Mouse (Mus musculus) lung, adult 2 months (tissue): Measurements from ENCODE around the gene Ebf1. TPM values are rescaled to one million over a fixed set of nuclear protein-coding genes. Genes with fewer than 3 reads are reported as not detected.

Experiments used
- DNase-seq: peaks from one replicate; pipeline ENCODE4 v3.0.0; 2022
- H3K4me1 ChIP-seq: fragments of 200-500 bp; 2 replicates; pipeline ENCODE4 v1.6.1; 2011; ENCODE audit warnings: low read length; ENCODE audit not compliant: control insufficient read depth, insufficient read depth
- H3K4me3 ChIP-seq: fragments of 200-500 bp; replicated peaks from 2 replicates; pipeline ENCODE3; 2011; ENCODE audit warnings: low read depth, mild to moderate bottlenecking, control low read depth, low read length; ENCODE audit errors: extremely low read depth
- CTCF ChIP-seq: fragments of 200-500 bp; IDR thresholded peaks from 2 replicates; pipeline ENCODE4 v1.5.1; 2011; ENCODE audit warnings: mild to moderate bottlenecking, low read length, control low read depth; ENCODE audit not compliant: insufficient read depth
- POLR2A ChIP-seq: fragments of 200-500 bp; IDR thresholded peaks from 2 replicates; pipeline ENCODE4 v1.6.1; 2011; ENCODE audit warnings: low read depth, mild to moderate bottlenecking, control low read depth, low read length, borderline replicate concordance; ENCODE audit errors: extremely low read depth
- WGBS: fragments of 180-500 bp; shearing (Covaris S2); methylation state at CpG from one replicate; pipeline ENCODE4 v1.1.7; 2018; 5-methylcytosine and 5-hydroxymethylcytosine counted together
- polyA plus RNA-seq: library from polyadenylated mRNA; depleted of rRNA; stranded (reverse); fragments of >200 nt; gene quantifications from 2 replicates; pipeline ENCODE4 v1.2.3, GENCODE M21; 2012

Ebf1 gene
- polyA plus RNA-seq, 1 experiment: 11.8 TPM

DNA sequence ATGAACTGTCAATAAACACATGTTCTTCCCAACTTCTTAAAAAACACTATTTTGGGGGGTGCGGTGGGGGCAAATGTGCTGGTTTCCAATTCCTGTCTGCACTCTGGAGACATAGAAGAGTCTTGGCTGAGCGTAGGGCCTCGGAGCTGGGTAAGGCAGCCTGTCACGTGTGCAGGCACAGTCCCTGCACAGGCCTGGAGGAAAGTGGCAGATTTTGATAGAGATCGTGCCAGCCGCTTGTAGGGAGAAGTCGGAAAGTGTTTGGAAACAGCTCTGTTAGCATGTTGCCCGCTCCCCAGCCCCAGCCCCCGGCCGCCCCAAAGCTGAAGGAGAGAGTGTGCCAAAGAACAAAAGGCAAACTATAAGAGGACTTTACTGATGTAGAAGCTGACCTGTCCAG is 121.7 kb downstream of the Ebf1 start:
- Histone ChIP-seq H3K4me1 (no peaks in the 10 kb centered on the region), H3K4me3 (no peak overlapping the region)
- no peak for DNase-seq
- WGBS: 59% methylated on average over 10 of the region's 10 CpGs
- TF ChIP-seq CTCF (no peak), POLR2A (no peak)

DNA sequence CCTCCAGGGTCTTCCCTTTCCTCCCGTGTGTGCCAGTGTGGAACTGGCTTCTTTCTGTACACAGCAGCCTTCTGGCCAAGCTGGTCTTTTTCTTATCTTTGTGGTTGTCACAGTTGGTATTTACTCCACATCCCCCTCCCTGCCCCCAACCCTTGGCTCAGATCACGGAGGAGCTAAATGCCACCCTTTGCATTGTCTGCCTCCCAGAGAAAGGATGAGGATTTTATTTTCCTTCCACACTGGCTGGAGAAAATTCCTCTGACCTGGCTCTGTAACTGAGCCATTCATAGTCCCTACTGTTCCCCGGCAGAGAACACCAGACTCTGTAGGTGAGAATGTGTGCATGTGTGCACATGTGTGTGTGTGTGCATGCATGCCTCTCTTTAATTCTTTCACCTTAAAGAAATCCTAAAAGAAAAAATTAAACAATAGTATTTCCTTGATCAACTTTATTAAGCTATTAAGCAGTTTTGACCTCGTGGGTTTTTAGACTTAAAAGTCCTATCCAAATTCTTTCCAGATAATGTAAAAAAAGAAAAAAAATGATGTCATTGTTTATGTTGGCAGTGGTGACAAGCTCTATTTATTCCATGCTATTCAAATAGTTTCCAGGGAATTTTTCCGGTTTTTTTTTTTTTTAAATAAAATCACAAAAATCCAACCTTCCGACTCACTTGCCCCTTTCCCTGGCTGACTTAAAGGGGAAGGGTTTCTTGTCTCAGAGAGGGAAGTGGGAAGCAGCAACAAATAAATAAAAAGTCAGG is 123.3 kb downstream of the Ebf1 start:
- no peak for DNase-seq
- TF ChIP-seq POLR2A (no peak), CTCF (no peak)
- no peak overlapping the region for H3K4me3 ChIP-seq
- WGBS: 15% methylated on average over 6 of the region's 6 CpGs
- H3K4me1 ChIP-seq: no peaks in the 10 kb centered on the region

DNA sequence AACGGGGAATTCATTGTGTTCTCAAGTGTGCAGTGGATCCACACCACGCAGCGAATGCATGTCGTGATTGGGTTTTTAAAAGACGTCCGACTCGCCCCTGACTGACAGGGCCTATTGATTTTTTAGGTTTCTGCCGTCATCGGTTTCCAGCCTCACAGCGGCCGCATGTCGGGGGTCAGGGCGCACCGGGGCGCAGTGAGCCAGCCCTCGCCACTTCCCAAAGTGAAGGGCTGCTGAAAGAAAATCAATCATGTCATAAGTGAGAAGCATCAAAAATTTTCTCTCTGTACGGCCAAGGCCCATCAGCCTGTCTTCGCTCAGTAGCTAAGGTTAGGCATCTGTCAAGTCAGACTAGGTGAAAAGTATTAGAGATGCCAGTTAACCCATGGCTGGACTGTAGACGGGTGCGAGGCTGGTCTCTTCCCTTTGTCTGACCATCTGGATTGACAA is 124.0 kb downstream of the Ebf1 start:
- no peak for DNase-seq
- H3K4me3 ChIP-seq: no peak overlapping the region
- 50% methylated on average over 20 of the region's 20 CpGs for WGBS
- TF ChIP-seq CTCF (no peak), POLR2A (no peak)
- no peaks in the 10 kb centered on the region for H3K4me1 ChIP-seq

DNA sequence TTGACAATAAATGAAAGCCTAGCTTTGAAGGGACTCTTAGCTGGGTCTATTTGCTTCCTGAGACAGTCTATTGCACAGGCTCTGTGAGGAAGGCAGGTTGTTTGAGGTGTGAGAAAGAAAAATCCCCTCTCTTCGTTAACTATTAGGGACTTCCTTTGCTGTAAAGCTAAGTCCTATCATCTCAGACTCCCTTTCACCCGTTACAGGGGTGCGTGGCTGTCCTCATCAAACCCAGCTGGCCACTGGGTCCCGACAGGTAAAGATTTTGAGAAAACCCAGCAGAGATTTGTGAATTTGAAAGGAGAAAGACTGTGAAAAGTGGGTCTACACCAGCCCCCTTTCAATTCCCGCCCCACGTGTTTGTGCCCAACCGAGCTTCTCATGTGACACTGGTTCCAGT is 127.3 kb downstream of the Ebf1 start:
- whole genome bisulfite sequencing: 69% methylated on average over 7 of the region's 7 CpGs
- no peak for DNase-seq
- TF ChIP-seq CTCF: no peak
- TF ChIP-seq POLR2A: no peak
- Histone ChIP-seq H3K4me3 (no peak overlapping the region), H3K4me1 (no peaks in the 10 kb centered on the region)

DNA sequence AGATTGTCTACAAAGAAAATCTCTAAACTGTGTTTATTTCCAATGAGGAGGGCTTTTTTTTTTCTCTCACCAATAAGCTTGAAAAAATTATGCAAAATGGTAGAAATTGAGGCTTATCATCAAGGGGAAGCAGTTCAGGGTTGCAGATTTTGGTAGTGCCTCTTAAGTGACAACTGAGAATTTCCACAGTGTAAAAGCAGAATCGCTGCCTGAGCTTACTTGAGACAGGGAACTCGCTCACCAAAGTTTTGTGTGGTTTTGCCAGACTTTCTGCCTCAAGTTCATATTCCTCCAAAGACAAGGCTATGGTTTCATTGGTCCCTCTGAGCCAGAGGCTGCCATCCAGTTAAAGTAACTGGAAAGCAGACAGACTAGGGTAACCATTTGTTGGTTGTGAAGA is 128.8 kb downstream of the Ebf1 start:
- DNase-seq: no peak
- Histone ChIP-seq H3K4me3 (no peak overlapping the region), H3K4me1 (no peaks in the 10 kb centered on the region)
- TF ChIP-seq POLR2A: no peak
- TF ChIP-seq CTCF: no peak
- WGBS: 91% methylated on average over 2 of the region's 2 CpGs

DNA sequence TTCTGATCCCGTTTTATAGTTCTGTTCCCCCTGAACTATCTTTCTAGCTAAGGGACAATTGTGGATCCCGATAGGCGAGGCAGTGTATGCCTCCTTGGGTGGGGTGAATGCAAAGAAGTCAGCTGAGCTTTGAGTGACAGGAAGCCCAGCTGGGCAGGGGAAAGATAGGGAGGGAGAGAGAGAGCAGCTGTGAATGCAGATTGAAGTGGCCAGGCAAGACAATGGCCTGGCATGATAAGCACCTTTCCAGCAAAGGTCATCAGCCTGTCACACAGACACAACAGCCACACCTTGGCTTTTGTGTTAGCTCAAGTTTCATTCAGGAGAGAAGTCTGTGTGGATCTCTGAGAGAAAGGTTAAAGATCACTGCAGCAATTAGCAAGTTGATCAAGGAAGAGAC is 129.6 kb downstream of the Ebf1 start:
- TF ChIP-seq POLR2A: no peak
- no peak for TF ChIP-seq CTCF
- no peak overlapping the region for H3K4me3 ChIP-seq
- DNase-seq: no peak
- no peaks in the 10 kb centered on the region for H3K4me1 ChIP-seq
- 32% methylated on average over 3 of the region's 3 CpGs for WGBS

DNA sequence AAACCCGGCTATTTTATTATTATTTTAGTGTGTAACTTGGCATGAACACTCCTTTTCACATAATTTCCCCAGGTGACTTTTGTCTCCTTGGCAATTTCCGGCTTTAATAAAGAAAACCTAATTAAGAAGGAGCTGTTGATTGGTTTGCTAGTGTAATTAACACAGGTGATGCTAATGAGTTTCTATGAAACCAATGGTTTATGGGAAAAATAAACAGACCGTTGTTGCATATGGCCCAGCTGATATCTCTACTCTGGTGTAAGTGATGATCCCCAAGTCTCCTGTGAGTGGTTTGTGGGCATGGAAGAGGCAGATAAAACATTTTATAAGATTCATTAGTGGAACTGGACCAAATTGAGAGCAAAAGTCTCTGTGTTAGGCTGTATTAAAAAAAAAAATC is 132.2 kb downstream of the Ebf1 start:
- DNase-seq: no peak
- WGBS: 70% methylated on average over 3 of the region's 3 CpGs
- no peak overlapping the region for H3K4me3 ChIP-seq
- H3K4me1 ChIP-seq: no peaks in the 10 kb centered on the region
- TF ChIP-seq CTCF (no peak), POLR2A (no peak)

DNA sequence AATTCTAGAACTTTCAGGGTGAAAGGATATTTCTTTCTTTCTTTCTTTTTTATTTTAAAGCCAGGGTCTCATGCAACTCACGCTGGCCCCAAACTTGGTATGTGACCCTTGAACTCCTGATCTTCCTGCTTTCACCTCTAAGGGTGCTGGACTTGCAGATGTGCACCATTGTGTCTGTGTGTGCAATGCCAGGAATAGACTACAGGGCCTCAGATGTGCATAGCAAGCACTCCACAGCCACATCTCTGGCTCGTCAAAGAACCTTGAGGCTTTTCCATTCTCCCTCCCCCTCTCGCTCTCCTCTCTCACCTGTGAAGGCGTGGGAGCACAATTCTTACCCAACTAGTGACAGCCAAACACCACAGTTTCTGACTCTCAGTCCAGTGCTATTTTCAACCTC is 137.2 kb downstream of the Ebf1 start:
- Histone ChIP-seq H3K4me1 (no peaks in the 10 kb centered on the region), H3K4me3 (no peak overlapping the region)
- TF ChIP-seq CTCF: no peak
- no peak for TF ChIP-seq POLR2A
- 72% methylated on average over 4 of the region's 4 CpGs for WGBS
- no peak for DNase-seq

DNA sequence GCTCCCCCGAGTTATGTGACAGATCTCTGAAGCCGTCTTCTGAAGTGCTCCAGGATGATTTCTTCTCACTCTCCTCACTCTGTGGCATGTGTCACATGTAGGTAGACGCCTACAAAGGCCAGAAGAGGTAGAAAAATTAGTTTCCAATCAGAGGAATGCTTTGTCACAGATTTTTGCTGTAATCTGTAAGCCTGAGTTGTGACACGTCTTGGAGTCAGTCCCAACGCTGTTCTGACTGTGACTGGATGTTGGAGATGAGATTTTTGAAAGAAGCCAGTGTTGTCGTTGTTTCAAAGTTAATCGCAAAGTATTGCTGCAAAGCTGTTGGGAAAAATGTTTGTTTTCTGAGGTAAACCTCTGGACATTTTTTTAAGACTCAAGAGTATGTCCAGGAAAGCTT is 139.2 kb downstream of the Ebf1 start:
- DNase-seq: no peak
- Histone ChIP-seq H3K4me1 (no peaks in the 10 kb centered on the region), H3K4me3 (no peak overlapping the region)
- WGBS: 74% methylated on average over 7 of the region's 7 CpGs
- TF ChIP-seq CTCF (no peak), POLR2A (no peak)

DNA sequence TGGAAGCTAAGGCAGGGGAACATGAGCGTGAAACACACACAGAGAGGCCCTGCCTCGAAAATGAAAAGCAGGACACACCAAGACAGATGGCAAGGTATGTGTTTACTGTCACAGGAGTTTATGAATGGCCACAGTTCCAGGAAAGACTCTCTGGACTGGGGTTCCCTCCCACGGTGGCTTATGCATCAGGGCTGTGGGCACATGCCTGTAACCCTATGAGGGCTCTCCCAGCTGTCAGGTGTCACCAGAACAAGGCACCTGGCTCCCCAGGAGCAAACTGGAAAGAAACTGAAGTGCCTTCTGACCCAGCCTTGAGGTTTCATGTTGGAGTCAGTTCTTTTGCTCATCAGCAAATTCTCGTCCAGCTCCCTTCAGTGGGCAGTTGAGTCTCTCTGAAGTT is 141.7 kb downstream of the Ebf1 start:
- 71% methylated on average over 4 of the region's 4 CpGs for WGBS

More for the DNA sequence above, 141.7 kb downstream of the Ebf1 start:
- no peaks in the 10 kb centered on the region for H3K4me1 ChIP-seq
- no peak for TF ChIP-seq POLR2A
- TF ChIP-seq CTCF: no peak
- H3K4me3 ChIP-seq: no peak overlapping the region
- no peak for DNase-seq
